Mouse (Mus musculus): Measurements from ENCODE around the gene Uba52.

The Uba52 gene

DNA sequence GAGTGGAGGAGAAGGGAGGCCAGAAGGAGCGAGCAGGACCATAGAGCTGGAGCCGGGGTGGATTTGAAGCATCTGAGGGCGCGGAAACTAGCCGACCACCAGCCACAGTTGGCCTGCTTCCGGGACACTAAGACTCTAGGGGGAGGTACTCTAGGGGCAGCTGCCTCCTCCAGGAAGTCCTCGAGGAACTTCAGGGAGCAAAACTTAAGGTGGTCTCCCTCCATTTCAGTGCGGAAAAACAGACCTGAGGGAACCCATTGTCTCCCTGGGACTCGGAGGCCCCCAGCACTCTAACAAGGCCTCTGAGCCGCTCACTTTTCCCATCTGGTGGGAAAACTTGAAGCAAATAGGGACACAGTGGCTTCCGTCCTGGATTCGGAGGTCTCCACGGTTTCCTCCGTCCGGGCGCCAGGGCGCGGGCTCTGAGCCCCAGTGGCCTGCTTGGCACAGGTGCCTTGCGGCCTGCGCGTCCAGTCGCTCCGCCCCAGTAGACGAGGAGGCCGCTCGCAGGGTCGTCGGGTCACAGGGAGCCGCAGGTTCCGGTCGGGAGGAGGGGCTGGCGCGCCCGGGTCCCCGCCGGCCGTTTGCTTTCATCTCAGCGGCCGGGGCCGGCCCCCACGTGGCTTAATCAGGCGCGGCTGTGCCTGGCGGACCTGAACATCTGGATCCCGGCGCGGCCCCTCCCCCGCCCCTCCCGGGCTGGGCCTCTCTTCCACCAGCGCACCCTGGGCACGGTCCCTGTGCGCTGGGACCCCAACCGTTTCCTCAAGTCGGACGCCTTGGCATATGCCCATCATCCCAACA is 22.4 kb downstream of the Uba52 start:
- in situ Hi-C loops (cut with MboI; ENCODE audit: unreplicated experiment in 2 of 2): no loop called here

DNA sequence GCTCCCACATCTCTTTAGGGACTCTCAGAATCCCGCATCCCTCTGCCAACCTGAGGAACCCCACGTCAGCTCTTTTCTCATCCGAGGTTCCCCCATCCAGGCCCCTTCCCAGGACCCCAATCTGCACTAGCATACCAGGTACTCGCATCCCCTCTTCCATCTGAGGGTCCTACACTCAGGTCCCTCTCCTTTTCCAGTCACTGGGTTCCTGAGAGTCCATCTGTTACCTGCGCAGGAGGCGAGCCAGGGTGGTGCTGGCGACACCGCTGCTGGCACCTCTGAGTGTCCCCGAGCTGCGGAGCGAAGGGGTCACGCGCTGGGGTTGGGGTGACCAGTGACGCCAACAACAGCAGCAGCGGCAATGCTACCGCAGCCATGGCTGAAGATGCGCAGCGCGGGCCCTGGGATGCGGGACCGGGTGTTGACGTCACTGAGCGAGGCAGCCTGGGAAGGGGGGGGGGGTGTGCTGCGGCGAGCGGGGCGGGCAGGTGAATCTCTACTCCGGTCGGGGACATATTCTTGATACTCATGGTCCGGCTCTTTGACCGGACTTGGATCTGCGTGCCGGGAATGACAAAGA is 23.6 kb downstream of the Uba52 start, which contains the start of gene Tmem59l:
TSS of gene Tmem59l (minus strand) at position 418 of the 580 bp plus-strand sequence.
- in situ Hi-C loops (cut with MboI; ENCODE audit: unreplicated experiment in 2 of 2): no loop called here

- in situ Hi-C loops (cut with MboI; ENCODE audit: unreplicated experiment in 2 of 2): no loop called here
Observed at GRCm38 (mm10) chr8:70486191-70486681, 24.4 kb downstream of the Uba52 start.

DNA sequence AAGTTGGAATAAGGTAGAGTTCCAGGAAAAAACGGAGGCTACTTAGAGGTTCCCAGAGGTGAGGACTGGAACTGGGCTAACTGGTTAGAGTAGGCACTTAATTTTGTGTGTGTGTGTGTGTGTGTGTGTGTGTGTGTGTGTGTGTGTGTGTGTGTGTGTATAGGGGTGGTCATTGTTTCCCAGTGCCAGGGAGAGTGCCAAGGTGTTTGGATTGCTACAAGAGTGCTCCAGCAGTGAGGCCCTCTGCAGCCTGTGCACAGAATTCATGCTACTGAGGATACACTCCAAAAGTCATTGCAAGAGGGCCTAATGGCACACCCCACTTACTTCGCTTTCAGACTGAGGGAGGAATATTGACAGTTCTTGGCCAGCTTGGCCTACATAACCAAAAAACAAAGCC is 27.7 kb downstream of the Uba52 start:
- in situ Hi-C loops (cut with MboI; ENCODE audit: unreplicated experiment in 2 of 2): no loop called here

GRCm38 (mm10) chr8:70481908-70482307 is 28.7 kb downstream of the Uba52 start:
- in situ Hi-C loops (cut with MboI; ENCODE audit: unreplicated experiment in 2 of 2): no loop called here

GRCm38 (mm10) chr8:70477269-70477982 is 33.2 kb downstream of the Uba52 start:
- in situ Hi-C loops (cut with MboI; ENCODE audit: unreplicated experiment in 2 of 2): no loop called here

DNA sequence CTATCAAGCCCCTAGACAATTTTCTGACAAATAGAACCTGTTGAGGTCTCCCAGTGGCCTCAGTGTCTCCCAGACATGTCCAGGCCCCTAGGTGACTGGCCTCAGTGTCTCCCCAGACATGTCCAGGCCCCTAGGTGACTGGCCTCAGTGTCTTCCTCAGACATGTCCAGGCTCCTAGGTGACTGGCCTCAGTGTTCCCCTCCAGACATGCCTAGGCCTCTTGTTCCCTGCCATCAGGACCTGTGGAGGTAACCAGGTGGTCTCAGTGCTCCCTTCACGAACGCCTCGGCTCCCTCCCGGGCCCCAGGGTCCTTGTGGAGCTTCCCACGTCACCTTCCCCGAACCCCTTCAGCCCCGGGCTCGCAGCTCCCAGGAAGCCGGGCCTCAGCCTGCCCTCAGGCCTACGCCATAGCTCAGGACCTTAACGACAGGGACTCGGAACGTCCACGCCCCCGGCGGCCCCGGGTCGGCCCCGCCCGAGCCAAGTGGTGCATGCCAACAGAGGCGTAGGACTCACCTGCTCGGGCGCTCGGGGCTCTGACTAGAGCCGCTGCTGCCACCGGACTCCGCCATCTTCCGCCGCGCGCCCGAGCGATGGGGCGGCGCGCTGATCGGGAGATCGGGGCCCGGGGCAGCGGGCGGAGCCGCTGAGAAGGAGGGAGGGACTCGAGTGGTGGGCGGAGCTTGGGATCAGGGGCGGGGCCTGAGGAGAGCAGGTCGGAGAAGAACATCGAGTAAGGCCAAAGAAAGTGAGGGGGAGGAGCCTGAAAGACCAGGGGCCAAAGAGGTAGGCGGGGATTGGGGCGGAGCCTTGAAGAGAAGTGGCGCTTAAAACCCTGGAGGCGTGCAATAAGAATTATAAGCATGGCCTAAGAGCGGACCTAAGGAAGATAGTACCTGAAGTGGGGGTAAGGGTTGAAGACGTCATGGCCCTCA is 34.0 kb downstream of the Uba52 start, which contains the start of gene Klhl26:
TSS of gene Klhl26 (minus strand) at position 636 of the 936 bp plus-strand sequence.
- in situ Hi-C loops (cut with MboI; ENCODE audit: unreplicated experiment in 2 of 2): no loop called here

DNA sequence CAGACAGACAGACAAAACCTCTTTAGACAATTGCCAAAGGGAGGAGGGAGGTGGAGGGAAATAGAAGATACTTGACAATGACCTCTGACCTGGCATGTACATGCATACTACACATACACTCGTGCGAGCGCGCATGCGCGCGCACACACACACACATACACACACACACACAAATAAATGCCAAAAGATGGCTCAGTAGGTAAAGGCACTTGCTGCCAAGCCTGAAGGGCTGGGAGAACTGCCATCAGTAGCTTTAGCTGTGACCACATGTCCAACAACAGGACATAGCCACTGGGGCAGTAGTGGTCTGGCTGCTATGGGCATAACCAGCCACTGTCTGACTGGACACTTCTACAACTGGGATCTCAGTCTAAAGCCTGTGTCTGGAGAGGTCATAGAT is 38.7 kb downstream of the Uba52 start:
- in situ Hi-C loops (cut with MboI; ENCODE audit: unreplicated experiment in 2 of 2): no loop called here

DNA sequence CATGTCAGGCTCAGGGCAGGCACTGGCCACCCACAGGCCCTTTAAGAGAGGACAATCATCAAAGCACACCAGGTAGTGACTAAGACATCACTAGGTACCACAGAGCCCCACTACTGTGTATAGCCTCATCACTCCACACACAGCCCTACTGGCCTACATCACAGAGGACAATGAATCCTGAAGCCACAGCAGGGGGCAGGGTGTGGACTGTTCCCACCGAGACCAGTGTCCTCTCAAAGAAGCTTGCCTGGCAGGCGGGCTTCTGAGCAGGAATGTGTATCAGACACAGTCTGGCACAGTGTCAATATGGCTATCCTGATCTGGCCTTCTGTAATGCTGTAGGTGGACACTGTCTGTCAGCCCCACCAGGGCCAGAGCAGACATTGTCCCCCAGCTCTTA is 40.7 kb downstream of the Uba52 start:
- in situ Hi-C loops (cut with MboI; ENCODE audit: unreplicated experiment in 2 of 2): no loop called here

GRCm38 (mm10) chr8:70469295-70469916 is 41.2 kb downstream of the Uba52 start:
- in situ Hi-C loops (cut with MboI; ENCODE audit: unreplicated experiment in 2 of 2): no loop called here

- in situ Hi-C loops (cut with MboI; ENCODE audit: unreplicated experiment in 2 of 2): no loop called here
Observed at GRCm38 (mm10) chr8:70468733-70469132, 41.9 kb downstream of the Uba52 start.

- in situ Hi-C loops (cut with MboI; ENCODE audit: unreplicated experiment in 2 of 2): no loop called here
Observed at GRCm38 (mm10) chr8:70467907-70468306, 42.7 kb downstream of the Uba52 start.

GRCm38 (mm10) chr8:70467229-70467725 is 43.3 kb downstream of the Uba52 start:
- in situ Hi-C loops (cut with MboI; ENCODE audit: unreplicated experiment in 2 of 2): no loop called here

DNA sequence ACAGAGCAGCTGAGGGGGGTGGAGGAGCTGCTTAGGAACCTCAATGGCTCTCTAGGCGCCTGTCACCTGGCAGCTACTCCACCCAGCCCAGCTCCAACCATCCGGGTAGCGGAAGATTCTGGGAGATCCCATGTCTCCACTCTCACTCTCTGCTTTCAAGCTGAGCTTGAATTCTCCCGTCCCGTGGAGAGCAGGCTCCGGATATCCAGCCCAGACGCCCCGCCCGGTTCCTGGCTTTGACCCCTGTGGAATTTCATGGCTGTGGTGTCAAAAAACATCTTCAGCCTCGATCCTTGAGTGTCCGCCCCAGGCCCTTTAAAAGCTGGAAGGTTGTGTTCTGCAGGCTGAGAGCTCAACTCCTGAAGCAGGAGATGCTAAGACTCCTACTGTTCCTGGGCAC is 43.8 kb downstream of the Uba52 start:
- in situ Hi-C loops (cut with MboI; ENCODE audit: unreplicated experiment in 2 of 2): no loop called here

DNA sequence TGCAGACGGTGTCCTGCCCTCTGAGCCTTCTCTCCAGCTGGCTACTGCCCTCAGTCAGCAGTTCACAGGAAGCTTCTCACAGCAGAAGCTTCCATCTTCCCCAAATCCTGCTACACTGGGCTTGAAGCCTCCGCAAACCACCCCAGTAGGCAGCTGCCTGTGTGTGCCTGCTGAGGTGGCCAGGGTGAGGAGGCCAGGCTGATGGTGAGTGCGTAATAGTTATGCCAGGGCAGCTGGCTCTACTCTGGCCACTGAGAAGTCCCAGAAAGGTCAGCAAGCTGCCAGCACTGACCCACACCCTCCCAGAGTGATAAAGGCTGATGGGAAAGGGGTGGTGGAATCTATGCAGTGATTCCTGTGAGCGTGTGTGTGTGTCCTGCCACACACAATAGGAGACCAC is 44.3 kb downstream of the Uba52 start:
- in situ Hi-C loops (cut with MboI; ENCODE audit: unreplicated experiment in 2 of 2): no loop called here

- in situ Hi-C loops (cut with MboI; ENCODE audit: unreplicated experiment in 2 of 2): no loop called here
Observed at GRCm38 (mm10) chr8:70465701-70466100, 44.9 kb downstream of the Uba52 start.

- in situ Hi-C loops (cut with MboI; ENCODE audit: unreplicated experiment in 2 of 2): no loop called here
Observed at GRCm38 (mm10) chr8:70464162-70464561, 46.4 kb downstream of the Uba52 start.

DNA sequence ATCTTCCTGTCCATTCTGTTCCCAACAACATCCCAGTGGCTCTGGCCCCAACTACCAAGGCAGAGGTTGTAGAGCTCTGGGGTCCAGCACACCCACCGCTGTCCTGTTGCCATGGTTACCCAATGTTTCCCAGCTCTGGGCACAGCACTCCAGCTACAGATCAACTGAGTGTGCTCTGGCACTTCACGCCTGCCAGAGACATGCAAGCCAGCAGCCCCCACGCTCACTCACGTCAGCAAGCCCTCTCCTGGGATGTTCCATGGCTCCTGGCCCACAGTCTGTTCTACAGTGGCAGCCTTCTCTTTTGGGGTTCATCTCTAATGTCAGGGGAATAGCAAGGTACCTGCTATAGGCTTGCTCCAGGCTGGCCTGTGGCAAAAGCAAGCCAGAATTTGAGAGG is 47.3 kb downstream of the Uba52 start:
- in situ Hi-C loops (cut with MboI; ENCODE audit: unreplicated experiment in 2 of 2): no loop called here

DNA sequence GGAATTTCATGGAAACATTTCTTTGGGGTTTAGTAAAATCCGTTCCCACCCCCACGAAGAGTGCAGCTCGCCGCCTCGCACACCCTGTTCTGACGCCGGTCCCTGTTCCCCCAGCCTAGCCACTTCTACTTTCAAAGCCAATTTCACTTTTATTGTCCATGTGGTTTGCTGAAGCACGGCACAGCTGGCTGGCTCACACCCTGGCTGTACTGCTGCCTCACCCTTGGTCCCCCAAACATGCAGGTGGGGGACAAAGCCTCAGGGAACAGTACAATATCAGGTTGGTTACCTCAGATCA is 48.1 kb downstream of the Uba52 start:
- in situ Hi-C loops (cut with MboI; ENCODE audit: unreplicated experiment in 2 of 2): no loop called here
